Mouse (Mus musculus) liver, embryonic 14.5 days (tissue): ENCODE measurements around the gene P2rx5.

Source experiments
- CTCF ChIP-seq: IDR thresholded peaks from 2 replicates; pipeline ENCODE4 v1.5.1; 2016; ENCODE audit warnings: antibody characterized with exemption, low read depth, control low read depth
- EP300 ChIP-seq: IDR thresholded peaks from 2 replicates; pipeline ENCODE4 v1.6.1; 2016; ENCODE audit warnings: antibody characterized with exemption, low read depth

- TF ChIP-seq CTCF: no peak
- no peak for TF ChIP-seq EP300
Measured at GRCm38 (mm10) chr11:73162284-73162683, 2.1 kb downstream of the P2rx5 start.
